Mouse (Mus musculus) forebrain, embryonic 16.5 days (tissue): ENCODE data around the gene Rnf181. TPM values are rescaled to one million over a fixed set of nuclear protein-coding genes. Genes with fewer than 3 reads are reported as not detected.

ENCODE experiments used
- ATAC-seq: fragments of 200-750 bp; cut with Nextera tagmentation; 2 replicates; pipeline ENCODE4 v1.8.0; 2017; ENCODE audit warnings: mild to moderate bottlenecking, moderate library complexity
- H3K27ac ChIP-seq: fragments of 300-500 bp; sonication (generic); 2 replicates; pipeline ENCODE4 v1.5.1; 2014; ENCODE audit warnings: low read length, control low read depth
- H3K27me3 ChIP-seq: fragments of 300-500 bp; sonication (generic); replicated peaks from 2 replicates; pipeline ENCODE4 v1.6.1; 2014; ENCODE audit warnings: low read length; ENCODE audit not compliant: control insufficient read depth, insufficient read depth
- H3K36me3 ChIP-seq: fragments of 300-500 bp; sonication (generic); 2 replicates; pipeline ENCODE4 v1.6.1; 2014; ENCODE audit not compliant: control insufficient read depth, insufficient read depth
- H3K4me1 ChIP-seq: fragments of 300-500 bp; sonication (generic); replicated peaks from 2 replicates; pipeline ENCODE4 v1.6.1; 2014; ENCODE audit warnings: low read length; ENCODE audit not compliant: control insufficient read depth, insufficient read depth
- H3K4me2 ChIP-seq: fragments of 300-500 bp; sonication (generic); 2 replicates; pipeline ENCODE4 v1.6.1; 2014; ENCODE audit warnings: mild to moderate bottlenecking, low read length, control low read depth
- H3K4me3 ChIP-seq: fragments of 300-500 bp; sonication (generic); replicated peaks from 2 replicates; pipeline ENCODE4 v1.5.1; 2014; ENCODE audit warnings: mild to moderate bottlenecking, low read length, control low read depth
- H3K9ac ChIP-seq: fragments of 300-500 bp; sonication (generic); replicated peaks from 2 replicates; pipeline ENCODE4 v1.6.1; 2014; ENCODE audit warnings: low read depth, low read length, control low read depth
- H3K9me3 ChIP-seq: fragments of 300-500 bp; sonication (generic); 2 replicates; pipeline ENCODE4 v1.6.1; 2016; ENCODE audit warnings: low read length; ENCODE audit not compliant: control insufficient read depth
- WGBS: fragments of 180-500 bp; shearing (Covaris S2); extraction: QIAGEN DNeasy Blood & Tissue Kit; methylation state at CpG from one replicate; pipeline ENCODE4 v1.1.7; 2014; 5-methylcytosine and 5-hydroxymethylcytosine counted together
- polyA plus RNA-seq: library from polyadenylated mRNA; unstranded; fragments of >200 nt; fragmentation: Nextera tagmentation; extraction: Ambion mirVana; gene quantifications from 2 replicates; pipeline ENCODE4 v1.2.1, GENCODE M21; 2015

Rnf181 gene
- polyA plus RNA-seq, 1 experiment from 2014 or later, result 127 TPM

- Histone ChIP-seq H3K4me3 (no peak overlapping the region), H3K27me3 (no peaks in the 10 kb centered on the region), H3K9ac (no peak overlapping the region), H3K4me1 (peaks cover 32% of the 10 kb centered on the region), H3K36me3 (peaks cover 4% of the 10 kb centered on the region; the same call in 1 of the 2 replicates), H3K27ac (no peak overlapping the region), H3K9me3 (no peaks in the 10 kb centered on the region), H3K4me2 (no peak overlapping the region)
- ATAC-seq, result no peak
- WGBS, result 86% methylated on average over 4 of the region's 4 CpGs
Observed at GRCm38 (mm10) chr6:72346261-72346660, 20.5 kb downstream of the Rnf181 start.

GRCm38 (mm10) chr6:72345633-72346032 lies 21.1 kb downstream of the Rnf181 start:
- Histone ChIP-seq H3K9ac (no peak overlapping the region; the same call in 1 of the 2 replicates), H3K9me3 (no peaks in the 10 kb centered on the region), H3K4me2 (peak overlapping the region; percentile 97), H3K4me1 (peaks cover 32% of the 10 kb centered on the region), H3K27me3 (no peaks in the 10 kb centered on the region), H3K4me3 (peak overlapping the region; percentile 60), H3K36me3 (peaks cover 4% of the 10 kb centered on the region; the same call in 1 of the 2 replicates), H3K27ac (no peak overlapping the region)
- WGBS, result 54% methylated on average over 6 of the region's 6 CpGs
- ATAC-seq, result no peak

GRCm38 (mm10) chr6:72345074-72345567 lies 21.6 kb downstream of the Rnf181 start, which contains the start of gene Usp39:
Gene Usp39 (minus strand): TSS chr6:72345184.
- H3K27ac ChIP-seq, result peak within 1 kb of the TSS; percentile 42
- no peaks in the 10 kb centered on the region for H3K27me3 ChIP-seq
- ATAC-seq, result peak; percentile 90
- peaks cover 4% of the 10 kb centered on the region; the same call in 1 of the 2 replicates for H3K36me3 ChIP-seq
- WGBS, result 1% methylated on average over 30 of the region's 30 CpGs
- peak within 1 kb of the TSS; percentile 60 for H3K4me3 ChIP-seq
- H3K4me2 ChIP-seq, result peak within 1 kb of the TSS; percentile 97
- H3K9me3 ChIP-seq, result no peaks in the 10 kb centered on the region
- peak within 1 kb of the TSS; percentile 68 for H3K9ac ChIP-seq
- peaks cover 32% of the 10 kb centered on the region for H3K4me1 ChIP-seq

- Histone ChIP-seq H3K4me2 (peak overlapping the region; percentile 97), H3K36me3 (peaks cover 4% of the 10 kb centered on the region; the same call in 1 of the 2 replicates), H3K9me3 (no peaks in the 10 kb centered on the region), H3K27me3 (no peaks in the 10 kb centered on the region), H3K27ac (peak overlapping the region; percentile 16), H3K4me1 (peaks cover 32% of the 10 kb centered on the region), H3K9ac (peak overlapping the region; percentile 68), H3K4me3 (peak overlapping the region; percentile 60)
- ATAC-seq, result peak; percentile 43
- under 1% methylated on average over 42 of the region's 42 CpGs for WGBS
Observed at GRCm38 (mm10) chr6:72344396-72345073, 22.2 kb downstream of the Rnf181 start.

GRCm38 (mm10) chr6:72340481-72340880 lies 26.3 kb downstream of the Rnf181 start:
- Histone ChIP-seq H3K9ac (no peak overlapping the region), H3K36me3 (peaks cover 13% of the 10 kb centered on the region)
- ATAC-seq, result no peak

GRCm38 (mm10) chr6:72333111-72333510 lies 33.6 kb downstream of the Rnf181 start:
- Histone ChIP-seq H3K36me3 (peaks cover 30% of the 10 kb centered on the region), H3K27me3 (no peaks in the 10 kb centered on the region), H3K4me1 (no peaks in the 10 kb centered on the region), H3K27ac (no peak overlapping the region), H3K9me3 (no peaks in the 10 kb centered on the region), H3K4me2 (no peak overlapping the region), H3K9ac (no peak overlapping the region), H3K4me3 (no peak overlapping the region)
- ATAC-seq, result no peak
- 86% methylated on average over 5 of the region's 5 CpGs for WGBS

More at GRCm38 (mm10) chr6:72340481-72340880, 26.3 kb downstream of the Rnf181 start:
- Histone ChIP-seq H3K27ac (no peak overlapping the region), H3K27me3 (no peaks in the 10 kb centered on the region), H3K9me3 (no peaks in the 10 kb centered on the region), H3K4me3 (no peak overlapping the region), H3K4me1 (peaks cover 14% of the 10 kb centered on the region), H3K4me2 (no peak overlapping the region)
- WGBS, result 87% methylated on average over 2 of the region's 2 CpGs

- Histone ChIP-seq H3K4me3 (no peak overlapping the region), H3K4me2 (no peak overlapping the region), H3K36me3 (peaks cover 30% of the 10 kb centered on the region), H3K27ac (no peak overlapping the region), H3K27me3 (no peaks in the 10 kb centered on the region), H3K9me3 (no peaks in the 10 kb centered on the region), H3K4me1 (no peaks in the 10 kb centered on the region), H3K9ac (no peak overlapping the region)
- ATAC-seq, result no peak
- WGBS, result 95% methylated on average over 4 of the region's 4 CpGs
Observed at GRCm38 (mm10) chr6:72330133-72330532, 36.6 kb downstream of the Rnf181 start.

GRCm38 (mm10) chr6:72329019-72329418 lies 37.7 kb downstream of the Rnf181 start:
- Histone ChIP-seq H3K36me3 (peaks cover 36% of the 10 kb centered on the region), H3K27ac (no peak overlapping the region), H3K4me1 (no peaks in the 10 kb centered on the region), H3K9ac (no peak overlapping the region), H3K4me2 (no peak overlapping the region), H3K9me3 (no peaks in the 10 kb centered on the region), H3K4me3 (no peak overlapping the region), H3K27me3 (no peaks in the 10 kb centered on the region)
- ATAC-seq, result no peak
- 92% methylated on average over 5 of the region's 5 CpGs for WGBS

- Histone ChIP-seq H3K27me3 (no peaks in the 10 kb centered on the region), H3K4me2 (no peak overlapping the region), H3K4me1 (no peaks in the 10 kb centered on the region), H3K4me3 (no peak overlapping the region), H3K36me3 (peaks cover 46% of the 10 kb centered on the region), H3K9me3 (no peaks in the 10 kb centered on the region), H3K27ac (no peak overlapping the region), H3K9ac (no peak overlapping the region)
- no peak for ATAC-seq
- 82% methylated on average over 6 of the region's 6 CpGs for WGBS
Observed at GRCm38 (mm10) chr6:72326274-72326673, 40.5 kb downstream of the Rnf181 start.
